Mouse (Mus musculus) embryonic fibroblast, embryonic 13.5 days (primary cell): ENCODE measurements around the gene Dcbld1.

ENCODE experiments used
- CTCF ChIP-seq: IDR thresholded peaks from 2 replicates; pipeline ENCODE4 v1.5.1; 2011; ENCODE audit warnings: mild to moderate bottlenecking, control low read depth, low read length, moderate library complexity, borderline replicate concordance; ENCODE audit not compliant: insufficient read depth
- POLR2A ChIP-seq: IDR thresholded peaks from 2 replicates; pipeline ENCODE4 v1.6.1; 2011; ENCODE audit warnings: low read depth, mild to moderate bottlenecking, control low read depth, low read length, moderate library complexity

DNA sequence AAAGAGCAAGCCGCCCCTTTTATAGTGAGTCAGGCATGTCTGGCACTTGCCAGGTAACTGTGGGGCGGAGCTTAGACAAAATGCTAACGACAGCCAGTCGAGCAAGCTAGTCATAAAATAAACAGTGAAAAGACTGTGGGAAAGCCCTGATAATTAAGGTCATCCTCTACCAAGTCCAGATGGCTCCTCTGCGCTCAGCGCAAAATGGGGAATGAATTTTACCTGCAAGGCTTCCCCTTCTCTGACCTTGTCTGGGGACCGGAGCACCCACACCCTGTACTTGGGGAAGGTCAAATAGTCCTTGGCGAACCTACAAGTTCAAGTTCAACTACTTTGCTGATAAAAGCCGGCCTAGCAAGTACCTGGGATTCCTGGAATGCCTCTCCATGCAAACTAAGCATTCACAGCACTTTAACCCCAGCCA, 44.6 kb downstream of the Dcbld1 start:
- TF ChIP-seq CTCF: no peak
- TF ChIP-seq POLR2A: no peak
